Mouse (Mus musculus) NIH3T3 (cell line): ENCODE data around the gene Tmc5.
A peak's percentile ranks its signal among the peaks of the same experiment; 100 is the strongest.

ENCODE experiments used
- DNase-seq: peaks from one replicate; pipeline ENCODE4 v3.0.0-alpha.2; 2012; ENCODE audit warnings: low read depth

Gene Tmc5

DNA sequence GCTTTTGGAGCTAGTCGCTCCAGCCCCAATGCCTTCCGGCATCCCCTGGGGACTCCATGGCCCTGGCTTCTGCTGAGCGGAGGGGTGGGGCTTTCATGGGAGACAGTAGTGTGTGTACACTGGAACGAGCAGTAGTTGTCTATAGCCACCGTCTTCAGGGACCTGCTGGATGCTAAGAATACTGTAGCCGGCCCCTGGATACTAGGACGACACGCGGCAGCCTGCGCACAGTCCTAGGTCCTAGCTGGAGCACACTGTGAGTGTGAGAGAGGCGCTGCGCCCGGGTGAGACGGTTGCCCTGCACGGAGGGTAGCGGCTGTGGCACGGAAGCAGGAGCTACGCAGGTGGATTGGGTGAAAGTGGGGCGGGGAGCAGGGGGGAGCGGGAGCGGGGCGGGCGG is at the start of gene Tmc5:
Gene Tmc5 (plus strand): TSS at position 97 of the 400 bp plus-strand sequence.
- DNase-seq = no peak

DNA sequence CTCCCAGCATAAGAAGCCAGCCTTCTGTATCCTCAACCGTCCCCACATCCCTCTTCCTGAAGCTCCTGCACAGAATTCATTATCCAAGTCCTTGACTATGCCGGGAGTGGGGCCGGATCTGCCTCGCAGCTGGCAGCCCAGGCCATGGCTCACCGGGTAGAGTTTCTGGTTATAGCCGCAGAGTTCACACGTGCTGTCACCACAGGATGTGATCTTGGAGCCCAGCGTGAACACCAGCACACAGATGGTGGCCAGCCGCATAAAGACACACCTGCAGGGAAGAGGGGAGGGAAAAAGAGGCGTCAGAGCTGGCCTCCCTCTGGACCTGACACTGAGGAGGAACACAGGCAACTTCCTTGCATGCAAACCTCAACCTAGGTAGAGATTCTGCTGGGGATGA is 49.6 kb upstream of the Tmc5 start:
- no peak for DNase-seq

DNA sequence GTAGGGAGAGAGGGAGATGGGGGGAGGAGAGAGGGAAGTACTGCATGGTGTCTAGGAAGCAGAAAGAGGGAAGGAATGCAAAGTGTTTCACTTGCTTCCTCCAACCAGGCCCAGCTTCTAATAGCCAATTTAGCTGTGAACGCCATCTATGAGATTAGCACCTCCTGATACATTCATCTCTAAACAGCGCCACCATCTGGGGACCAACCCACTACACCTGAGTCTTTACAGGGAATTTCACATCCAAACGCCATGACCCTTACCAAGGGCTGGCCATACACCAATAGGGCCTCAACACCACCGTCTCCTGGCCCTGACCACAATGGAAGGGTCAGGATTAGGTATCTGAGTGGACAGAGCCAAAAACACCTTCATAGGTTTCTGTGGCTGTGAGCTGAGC is 43.2 kb upstream of the Tmc5 start:
- DNase-seq = no peak

DNA sequence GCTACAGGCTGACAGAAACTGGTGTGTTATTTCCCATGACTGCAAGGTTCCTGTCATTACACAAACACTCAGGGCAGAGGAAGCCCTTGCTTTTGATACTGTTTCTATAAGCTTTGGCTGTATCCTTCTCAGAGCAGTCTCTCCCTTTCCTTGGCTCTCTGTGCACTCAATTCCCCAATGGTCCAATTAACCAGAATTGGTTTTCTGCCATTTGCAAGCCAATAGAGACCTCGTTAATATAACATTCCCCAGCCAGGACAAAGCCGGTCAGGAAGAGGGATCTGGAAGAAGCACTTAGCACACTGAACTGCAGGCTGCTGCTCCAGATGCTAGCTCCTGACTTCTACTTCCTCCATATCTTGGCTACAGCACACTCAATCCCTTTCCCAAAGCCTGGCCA is 42.8 kb upstream of the Tmc5 start:
- DNase-seq = no peak

DNA sequence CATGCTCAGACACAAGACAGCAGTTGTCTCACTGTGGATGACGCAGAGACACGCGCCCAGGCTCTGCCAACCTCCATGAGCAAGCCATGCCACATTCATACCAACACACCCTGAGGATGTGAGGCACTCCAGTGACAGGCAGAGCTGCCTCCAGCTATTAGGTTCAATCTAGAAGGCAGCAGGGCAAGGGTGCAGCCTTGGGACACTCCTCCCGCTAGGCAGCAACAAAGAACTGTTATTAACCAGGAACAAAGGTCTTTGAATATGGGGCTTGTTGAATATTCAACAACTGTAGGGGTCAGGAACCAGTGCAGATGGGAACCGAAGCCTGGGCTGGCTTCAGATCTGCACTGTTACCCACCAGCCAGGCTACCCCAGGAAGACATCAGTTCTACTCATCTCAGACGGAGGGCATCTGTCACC is 28.0 kb upstream of the Tmc5 start:
- DNase-seq = no peak

DNA sequence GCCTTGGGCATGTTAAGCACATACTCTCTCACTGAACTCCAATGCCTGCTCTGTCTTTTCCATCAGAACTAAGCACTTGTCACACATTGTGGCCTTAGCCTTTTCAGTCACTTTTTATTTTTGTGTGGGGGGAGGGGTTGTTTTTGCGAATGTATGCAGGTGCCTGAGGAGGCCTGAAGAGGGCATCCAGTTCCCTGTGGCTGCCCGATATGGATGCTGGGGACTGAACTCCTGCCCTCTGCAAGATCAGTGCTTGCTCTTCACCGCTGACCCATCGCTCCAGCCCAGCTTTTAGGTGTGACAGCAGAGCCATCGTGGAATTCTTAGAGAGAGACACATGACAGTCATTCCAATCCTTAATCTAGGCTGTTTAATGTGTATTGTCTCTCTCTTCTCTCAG is 25.7 kb upstream of the Tmc5 start:
- DNase-seq = no peak

DNA sequence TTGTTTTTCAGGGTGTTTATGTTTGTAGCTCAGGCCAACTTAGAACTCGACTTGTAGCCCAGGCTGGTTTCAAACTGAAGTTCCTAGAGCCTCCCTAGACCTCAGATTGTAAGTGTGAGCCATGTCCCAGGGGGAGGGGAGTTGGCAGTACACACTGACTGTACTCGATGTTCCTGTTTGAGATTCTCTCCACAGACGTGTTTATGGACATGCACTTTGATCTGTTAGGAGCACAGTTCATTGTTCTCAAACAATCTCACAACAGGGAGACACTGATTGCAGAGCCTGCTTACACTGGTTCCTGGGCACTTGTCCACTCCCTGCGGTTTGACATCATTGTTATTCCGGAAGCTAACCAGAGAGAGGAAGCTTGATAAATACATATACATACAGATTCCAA is 25.1 kb upstream of the Tmc5 start:
- DNase-seq = no peak

DNA sequence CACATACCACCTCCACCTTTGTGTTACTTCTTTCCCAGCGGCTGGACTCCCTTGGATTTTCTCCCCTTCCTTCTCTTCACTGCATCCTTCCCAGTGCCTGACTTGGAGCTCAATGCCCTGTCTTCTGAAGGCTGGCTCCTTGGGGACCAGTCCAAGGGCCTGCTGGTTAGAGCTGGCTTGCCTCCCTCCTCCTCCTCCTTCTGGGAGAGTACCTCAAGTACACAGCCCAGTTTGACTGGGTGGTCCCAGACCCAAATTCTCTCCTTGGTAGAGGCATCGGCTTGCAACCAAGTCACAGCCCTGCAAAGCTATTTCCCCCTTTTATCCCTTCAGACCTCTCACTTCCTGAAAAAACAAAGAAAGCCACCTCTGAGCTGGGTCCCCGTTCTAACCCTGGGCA is 18.8 kb upstream of the Tmc5 start:
- DNase-seq = no peak

DNA sequence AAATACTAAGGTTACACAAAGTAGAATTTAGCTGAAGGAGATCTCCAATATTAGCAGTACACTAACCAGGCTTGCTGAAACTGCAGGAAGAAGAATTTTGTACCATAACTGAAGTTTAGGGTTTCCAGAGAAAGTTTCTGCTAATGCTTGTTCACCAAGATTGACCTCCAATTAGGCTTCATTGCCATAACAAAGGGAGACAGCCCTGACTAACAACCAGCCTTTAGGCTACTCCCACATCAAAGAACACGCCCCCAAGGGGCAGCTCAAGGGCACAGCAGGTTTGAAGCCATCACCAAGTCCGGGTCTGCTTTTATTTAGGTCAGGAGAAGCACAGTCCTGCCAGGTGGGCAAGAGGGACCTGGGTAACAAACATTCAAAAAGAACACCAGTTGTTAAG is 17.2 kb upstream of the Tmc5 start:
- no peak for DNase-seq

DNA sequence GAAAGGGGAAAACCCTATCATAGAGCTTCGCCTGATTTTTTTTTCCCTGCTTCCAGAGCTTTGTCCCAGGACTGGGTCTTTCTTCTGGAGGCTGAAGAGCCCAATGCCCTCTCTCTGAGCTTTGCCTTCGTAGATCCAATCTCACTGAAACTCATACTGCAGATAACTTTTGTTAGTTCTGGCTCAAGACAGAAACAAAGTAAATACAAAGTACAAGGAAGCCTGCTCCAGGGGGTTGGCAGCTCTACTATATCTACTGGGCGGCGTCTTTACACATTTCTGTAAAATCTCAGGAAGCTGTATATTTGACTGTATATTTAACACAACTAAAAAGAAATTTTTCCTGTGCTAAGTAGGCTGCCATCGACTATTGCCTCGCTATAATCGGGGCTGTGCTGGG is 13.3 kb upstream of the Tmc5 start:
- DNase-seq = no peak

DNA sequence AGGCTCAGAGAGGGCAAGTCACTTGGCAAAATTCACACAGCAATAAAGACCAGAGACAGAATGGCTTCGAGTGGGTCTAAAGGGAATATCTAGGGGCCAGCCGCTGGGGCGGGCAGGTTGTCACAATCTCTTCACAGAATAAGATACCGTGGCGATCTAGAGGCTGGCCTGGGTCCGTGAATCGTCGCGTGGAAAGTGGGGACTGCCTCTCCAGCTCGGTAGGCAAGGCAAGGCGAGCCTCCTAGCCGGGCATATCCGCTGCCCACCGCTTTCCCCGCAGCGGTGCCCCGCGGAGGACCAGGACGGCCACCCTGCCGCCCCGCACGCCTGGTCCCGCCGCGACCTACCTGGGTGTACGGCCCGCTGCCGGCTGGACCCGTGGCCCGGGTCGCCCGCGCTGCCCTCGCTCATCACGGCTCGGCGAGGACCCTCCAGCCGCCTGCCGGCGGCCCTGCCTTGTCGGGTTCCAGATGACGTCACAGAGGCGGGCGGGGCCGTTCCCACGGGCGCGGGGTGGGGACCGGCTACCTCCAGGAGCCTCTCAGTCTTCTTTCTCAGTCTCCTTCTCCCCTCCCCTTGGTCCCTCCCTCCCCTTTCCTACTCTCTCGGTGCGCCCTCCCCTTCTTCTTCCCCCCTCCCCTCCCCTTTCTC is 12.7 kb upstream of the Tmc5 start, which contains the start of gene Tmc7:
Gene Tmc7 (minus strand): TSS at position 480 of the 651 bp plus-strand sequence.
- DNase-seq = peak; percentile 31

DNA sequence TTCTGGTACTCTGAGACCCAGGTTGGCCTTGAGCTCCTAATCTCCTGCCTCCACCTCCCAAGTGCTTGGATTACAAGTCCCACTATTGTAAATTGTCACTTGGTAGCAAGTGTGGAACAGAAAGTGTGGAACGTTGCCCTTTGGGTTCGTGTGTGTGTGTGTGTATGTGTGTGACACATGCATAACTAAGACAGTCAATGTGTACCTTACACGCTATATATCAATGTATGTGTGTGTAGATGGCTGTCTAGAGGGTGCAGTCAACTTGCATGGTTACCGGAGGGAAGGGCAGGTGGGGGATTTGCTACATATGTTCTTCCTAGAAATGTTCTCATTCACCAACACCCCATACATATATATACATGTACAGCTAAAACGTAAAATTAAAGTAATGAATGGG is 12.2 kb upstream of the Tmc5 start:
- no peak for DNase-seq

DNA sequence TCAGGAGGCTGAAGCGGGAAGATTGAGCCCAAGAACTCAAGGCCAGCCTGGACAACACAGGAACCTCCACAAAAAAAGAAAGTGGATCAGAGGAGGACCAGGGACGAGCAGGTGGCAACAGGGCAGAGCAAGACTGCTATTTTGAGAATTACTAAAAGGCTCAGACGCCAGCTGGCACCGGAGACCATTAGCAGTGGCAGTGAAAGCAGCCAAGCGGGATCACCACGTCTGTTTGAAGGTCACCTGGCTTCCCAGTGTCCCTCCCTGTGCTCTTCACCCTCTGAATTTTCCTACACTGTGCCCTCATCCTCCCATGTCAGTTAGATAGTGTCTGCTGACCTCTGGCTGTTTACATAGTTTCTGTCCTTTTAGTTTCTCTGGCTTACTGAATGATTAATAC is 11.2 kb upstream of the Tmc5 start:
- no peak for DNase-seq

DNA sequence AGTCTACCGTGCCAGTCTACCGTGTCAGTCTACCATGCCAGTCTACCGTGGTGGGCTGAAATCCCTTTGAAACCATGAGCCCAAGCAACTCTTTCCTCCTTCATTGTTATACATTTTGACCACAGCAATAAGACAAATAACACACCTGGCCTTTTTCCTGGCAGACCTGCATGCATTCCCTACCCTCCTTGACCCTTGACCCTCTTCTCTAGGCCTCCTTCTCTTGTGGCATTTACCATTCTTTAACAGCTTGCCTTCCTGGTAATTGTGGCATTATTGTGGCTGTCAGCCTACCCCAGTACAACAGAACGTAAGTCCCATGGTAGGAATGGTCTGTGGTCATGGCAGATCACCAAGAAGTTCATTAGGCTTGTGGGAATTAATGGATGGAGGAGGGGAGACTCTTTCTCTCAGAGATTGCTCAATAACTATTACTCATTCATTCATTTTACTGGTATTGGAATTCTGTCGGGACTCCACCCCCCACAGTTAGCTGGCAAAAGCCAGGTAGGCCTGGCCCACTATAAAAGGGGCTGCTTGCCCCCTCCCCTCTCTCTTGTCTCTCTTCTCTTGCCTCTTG is 6.3 kb upstream of the Tmc5 start:
- DNase-seq = peak; percentile 81

DNA sequence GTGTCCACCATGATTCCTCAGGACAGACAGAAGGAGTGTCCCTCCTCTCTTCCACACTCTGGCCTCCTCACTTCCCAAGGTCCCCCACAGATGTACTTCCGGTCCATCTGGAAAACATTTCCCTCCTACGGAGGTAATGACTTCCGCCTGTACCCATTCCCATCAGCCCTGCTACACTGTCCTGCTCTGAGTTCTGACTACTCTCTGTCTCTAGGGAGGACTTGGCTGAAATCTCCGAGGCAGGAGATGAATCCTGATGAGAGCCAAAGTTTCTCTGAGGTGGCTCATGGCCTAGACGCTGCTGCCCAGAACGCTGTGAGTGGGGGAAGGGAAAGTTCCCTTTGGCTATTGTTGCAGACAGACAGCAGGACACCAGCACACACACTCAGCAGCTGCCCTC is 5.0 kb upstream of the Tmc5 start:
- peak; percentile 51 for DNase-seq

DNA sequence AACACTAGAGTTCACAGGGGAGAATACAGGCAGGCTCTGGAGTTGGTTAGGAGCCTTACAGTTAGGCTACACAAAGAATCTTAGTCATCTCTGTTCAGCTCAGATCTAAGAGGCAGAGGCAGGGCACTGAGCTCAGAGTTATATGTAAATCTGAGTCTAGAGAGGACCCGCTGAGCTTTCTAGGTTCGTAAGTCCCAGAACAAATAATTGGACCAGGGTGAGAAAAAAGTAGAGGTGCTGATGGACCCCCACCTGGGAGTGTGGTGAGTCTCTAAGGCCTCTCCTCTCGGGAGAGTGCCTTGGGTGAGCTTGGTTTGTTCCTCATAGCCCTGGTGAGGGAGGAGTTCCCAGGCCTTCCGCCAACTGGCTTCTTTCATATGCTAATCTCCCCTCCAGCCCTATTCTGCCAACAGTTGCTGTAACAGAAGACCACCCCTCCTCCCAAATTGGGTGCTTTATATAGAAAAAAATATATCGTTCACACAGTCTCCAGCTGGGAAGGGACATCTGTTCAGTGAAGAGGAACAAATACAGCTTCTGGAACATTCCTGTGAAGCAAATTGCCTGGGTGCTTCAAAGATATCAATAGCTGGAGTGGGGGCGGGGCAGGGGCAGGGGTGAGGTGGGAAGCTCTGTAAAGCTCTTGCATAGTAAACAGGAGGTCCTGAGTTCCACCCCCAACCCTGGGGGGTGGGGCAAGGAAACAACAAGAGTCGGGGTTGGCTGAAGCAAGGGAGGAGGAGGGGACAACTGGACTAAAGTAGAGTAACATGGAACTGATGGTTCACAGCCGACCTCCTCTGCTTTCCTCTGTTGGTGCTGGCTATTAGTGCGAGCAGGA is 3.3 kb upstream of the Tmc5 start:
- DNase-seq = peak; percentile 36

DNA sequence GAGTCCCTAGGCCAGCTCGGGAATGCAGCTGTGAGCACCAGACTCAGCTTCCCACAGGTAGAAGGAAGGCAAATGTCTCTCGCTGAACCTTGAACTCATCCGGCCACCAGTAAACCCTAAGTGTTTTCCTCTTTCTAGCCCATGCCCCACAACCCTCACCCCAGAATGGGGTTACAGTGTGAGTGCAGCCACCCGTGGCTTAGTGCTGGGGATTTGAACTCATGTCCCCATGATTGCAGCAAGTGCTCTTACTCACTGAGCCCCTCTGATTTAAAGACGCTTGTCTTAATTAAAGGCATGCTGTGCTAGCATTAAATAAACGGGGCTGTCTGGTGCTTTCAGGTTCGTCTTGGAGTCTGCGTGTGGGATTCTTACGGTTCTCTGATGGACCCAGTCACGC is 2.5 kb upstream of the Tmc5 start:
- no peak for DNase-seq

DNA sequence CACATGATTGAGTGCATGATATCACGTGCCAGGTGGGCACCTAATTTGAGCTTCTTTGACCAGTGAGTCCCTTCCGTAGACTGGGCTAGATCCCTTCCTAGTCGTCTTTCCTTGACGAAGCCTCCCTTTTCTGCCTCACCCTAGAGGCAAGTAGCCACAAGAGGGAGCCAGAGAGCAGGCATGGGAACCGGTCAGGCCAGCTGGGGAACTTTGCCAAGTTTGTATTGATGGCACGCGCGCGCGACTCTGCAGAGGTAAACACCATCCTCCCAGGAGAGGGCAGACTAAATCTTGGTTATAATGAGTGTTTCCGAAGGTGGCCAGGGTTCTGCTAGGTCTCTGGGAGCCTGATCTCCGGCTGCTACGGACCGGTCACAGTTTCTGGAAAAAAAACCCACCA is 1.9 kb upstream of the Tmc5 start:
- peak; percentile 90 for DNase-seq

DNA sequence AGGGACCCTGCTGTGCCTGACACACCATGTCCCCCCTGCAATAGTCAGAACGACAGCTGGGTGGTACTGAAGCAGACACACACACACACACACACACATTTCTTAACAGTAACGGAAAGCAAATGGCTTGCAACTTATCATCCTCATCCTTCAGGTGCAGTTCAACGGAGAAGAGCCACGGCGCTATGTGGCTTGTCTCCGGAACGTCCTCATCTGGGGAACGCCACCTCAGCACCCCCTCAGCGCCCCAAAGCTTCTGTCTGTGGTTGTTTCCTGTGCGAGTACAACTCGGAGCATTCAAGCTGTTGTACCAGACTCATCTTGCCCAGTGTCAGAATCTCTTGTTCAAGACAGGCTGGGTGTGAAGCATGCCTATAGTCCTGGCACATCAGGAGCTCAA is 826 bp upstream of the Tmc5 start:
- no peak for DNase-seq

DNA sequence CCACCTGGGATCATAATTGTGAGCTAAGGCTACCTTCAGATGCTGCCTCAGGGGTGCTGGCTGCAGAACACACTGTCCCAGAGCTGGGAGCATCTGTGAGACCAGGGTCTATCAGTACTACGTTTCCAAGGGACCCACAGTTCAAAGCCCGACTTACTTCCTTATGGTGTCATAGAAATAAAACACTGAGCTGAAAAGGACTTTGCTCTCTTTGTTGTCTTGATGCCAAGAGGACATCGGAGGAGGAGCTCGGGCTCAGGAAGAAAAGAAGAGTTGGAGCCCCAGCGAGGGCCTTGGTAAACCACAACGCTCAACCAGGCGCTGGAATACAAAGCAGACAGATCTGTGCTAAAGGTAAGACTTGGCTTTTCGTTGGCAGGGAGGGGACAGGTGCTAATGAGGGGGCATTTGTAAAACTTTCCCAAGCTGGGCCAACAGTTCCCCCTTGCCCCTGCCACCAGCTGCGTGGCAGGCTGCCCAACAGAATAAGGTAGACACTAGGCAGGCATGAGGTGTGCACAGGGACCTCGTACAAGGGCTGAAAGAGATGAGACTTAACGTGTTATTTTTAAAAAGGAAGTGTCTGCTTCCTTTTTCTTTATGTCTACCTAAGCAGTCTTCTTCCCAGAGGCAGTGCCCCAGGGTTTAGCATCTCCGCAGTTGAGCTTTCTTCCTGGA is 3.0 kb downstream of the Tmc5 start:
- DNase-seq = no peak

DNA sequence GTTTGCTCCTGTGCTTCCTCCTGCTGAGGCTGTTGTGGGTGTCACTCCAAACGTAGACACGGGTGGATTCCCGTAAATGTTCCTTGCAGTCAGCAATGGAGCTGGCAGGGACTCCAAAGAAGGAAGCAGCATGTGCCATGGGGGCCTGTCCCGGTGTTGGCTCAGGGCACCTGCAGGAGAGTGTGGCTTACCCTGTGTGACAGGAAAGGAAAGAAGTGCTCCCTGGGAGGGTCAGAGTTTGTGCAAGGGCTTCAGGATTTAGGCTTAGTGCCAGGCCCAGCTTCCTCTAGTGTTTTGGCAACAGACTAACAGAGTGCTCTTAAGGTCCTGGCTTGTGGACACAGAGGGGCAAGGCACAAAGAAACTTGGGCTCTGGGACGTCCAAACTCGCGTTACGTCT is 7.7 kb downstream of the Tmc5 start:
- no peak for DNase-seq

DNA sequence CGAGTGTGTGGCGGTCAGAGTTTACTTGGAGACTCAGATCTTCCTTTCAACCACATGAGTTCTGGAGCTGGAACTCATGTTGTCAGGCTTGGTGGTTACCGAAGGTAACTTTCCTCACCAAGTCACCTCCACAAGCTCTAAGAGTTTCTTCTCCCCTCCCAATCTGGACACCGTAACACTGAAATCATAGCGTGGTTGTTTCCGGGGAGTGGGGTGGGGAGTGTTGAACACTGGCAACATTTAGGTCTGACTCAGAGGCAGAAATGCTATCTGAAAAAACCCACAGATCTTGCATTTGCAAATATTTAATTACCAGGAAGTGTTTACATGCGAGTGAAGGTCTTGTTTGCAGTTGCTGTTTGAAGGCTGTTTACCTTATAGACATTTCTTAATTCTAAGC is 12.7 kb downstream of the Tmc5 start:
- no peak for DNase-seq

DNA sequence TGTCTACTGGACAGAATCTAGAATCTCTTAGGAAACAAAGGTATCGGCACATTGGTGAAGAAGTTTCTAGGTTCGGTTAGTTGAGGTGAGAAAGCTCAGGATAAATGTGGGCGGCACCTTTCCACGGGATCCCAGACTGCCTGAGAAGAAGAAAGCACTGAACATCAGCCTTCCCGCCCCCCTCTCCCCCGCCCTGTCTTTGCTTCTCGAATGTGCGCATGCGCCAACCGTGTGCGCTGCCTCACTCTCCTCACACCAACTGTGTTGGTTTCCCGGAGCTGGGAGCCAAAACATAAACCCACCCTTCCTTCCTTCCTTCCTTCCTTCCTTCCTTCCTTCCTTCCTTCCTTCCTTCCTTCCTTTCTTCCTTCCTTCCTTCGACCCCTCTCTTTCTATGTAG is 13.6 kb downstream of the Tmc5 start:
- DNase-seq = no peak
